In genomic region chr11:4761991-4762390, GRCm38 (mm10) we compare ENCODE assay signal across 20 mouse cellular contexts. TPM values are rescaled to one million over a fixed set of nuclear protein-coding genes. Genes with fewer than 3 reads are reported as not detected.
DNase-seq lines count a peak whose midpoint lies in the region; ATAC-seq and TF ChIP-seq lines count a peak whose summit lies in the region.
"Had no signal": no experiment of that assay in that cellular context is flagged by ENCODE, and none has a peak within 500 bp of the region (broad histone marks: within the 10 kb centered on the region; RNA-seq: fewer than 3 reads in every experiment).

No protein-coding gene starts in this region.

- WGBS in forebrain, embryonic 12.5 days, result 6% methylated on average over 6 of the region's 6 CpGs
- 5% methylated on average over 6 of the region's 6 CpGs for WGBS in hindbrain, embryonic 14.5 days
- 6% methylated on average over 6 of the region's 6 CpGs for WGBS in midbrain, embryonic 16.5 days
- 26% methylated on average over 6 of the region's 6 CpGs for WGBS in heart, adult 2 months

- H3K79me2 ChIP-seq in heart, adult 2 months (replicated peaks; ENCODE audit: control insufficient read depth, insufficient read depth, low read length), result no peaks in the 10 kb centered on the region

- H3K36me3 ChIP-seq in forebrain, embryonic 12.5 days (replicated peaks), result peaks cover 3% of the 10 kb centered on the region
- peaks cover 1% of the 10 kb centered on the region; the same call in 1 of the 2 replicates for H3K36me3 ChIP-seq in hindbrain, embryonic 14.5 days (replicated peaks; ENCODE audit: control insufficient read depth, insufficient read depth)
- H3K36me3 ChIP-seq in midbrain, embryonic 16.5 days (ENCODE audit: control insufficient read depth, insufficient read depth, low read length), result no peaks in the 10 kb centered on the region
- no peaks in the 10 kb centered on the region for H3K36me3 ChIP-seq in heart, adult 2 months (ENCODE audit: control insufficient read depth, insufficient read depth, low read length)

- H3K9me3 ChIP-seq in forebrain, embryonic 12.5 days, result no peaks in the 10 kb centered on the region
- no peaks in the 10 kb centered on the region for H3K9me3 ChIP-seq in hindbrain, embryonic 14.5 days (ENCODE audit: control insufficient read depth, low read length)
- H3K9me3 ChIP-seq in midbrain, embryonic 16.5 days (replicated peaks; ENCODE audit: control insufficient read depth, low read length, poor library complexity, severe bottlenecking), result no peaks in the 10 kb centered on the region
- H3K9me3 ChIP-seq: embryonic facial prominence, embryonic 12.5 days; limb, embryonic 10.5 days had no signal

- no peak for TF ChIP-seq CTCF in heart, adult 2 months (IDR thresholded peaks at IDR 0.05)

- no peak overlapping the region for H3K4me3 ChIP-seq in forebrain, embryonic 12.5 days (replicated peaks)
- no peak overlapping the region for H3K4me3 ChIP-seq in hindbrain, embryonic 14.5 days (replicated peaks; ENCODE audit: low read length)
- no peak overlapping the region for H3K4me3 ChIP-seq in midbrain, embryonic 16.5 days (ENCODE audit: low read depth, low read length)
- no peak overlapping the region for H3K4me3 ChIP-seq in heart, adult 2 months
- H3K4me3 ChIP-seq: embryonic facial prominence, embryonic 12.5 days; layer of hippocampus, adult 2 months; limb, embryonic 10.5 days had no signal

- DNase-seq in R1 (ENCODE audit: low read depth, low spot score) (peak; percentile 31), adipocyte (ENCODE audit: low spot score) (no peak)
- DNase-seq in hindbrain, embryonic 14.5 days (ENCODE audit: low spot score), result no peak
- no peak for DNase-seq in heart, adult 2 months
- DNase-seq in urinary bladder, postnatal 4 days (ENCODE audit: low spot score in 2 of 2), result no peak
- no peak for DNase-seq in lung, postnatal 36 days
- DNase-seq: adrenal gland, postnatal 10 days; cerebellum, adult 8-10 months; heart, postnatal 4 days; lung, embryonic 14.5 days; thymus, postnatal 4 days had no signal

- TF ChIP-seq POLR2A in heart, adult 2 months (IDR thresholded peaks at IDR 0.05; ENCODE audit: insufficient read depth, low read depth, low read length), result no peak

- no peak for ATAC-seq in forebrain, embryonic 12.5 days (ENCODE audit: low FRiP score)
- peak; percentile 31; the same call in 1 of the 2 replicates for ATAC-seq in hindbrain, embryonic 14.5 days (ENCODE audit: low FRiP score)
- ATAC-seq in midbrain, embryonic 16.5 days, result peak; percentile 49
- ATAC-seq: CD4-positive, CD25-positive, alpha-beta regulatory T cell, adult 4 months; intestine, postnatal 0 days had no signal

- H3K4me1 ChIP-seq in forebrain, embryonic 12.5 days, result peaks cover 33% of the 10 kb centered on the region
- H3K4me1 ChIP-seq in hindbrain, embryonic 14.5 days (replicated peaks; ENCODE audit: control insufficient read depth, insufficient read depth, low read length), result peaks cover 39% of the 10 kb centered on the region
- peaks cover 26% of the 10 kb centered on the region for H3K4me1 ChIP-seq in midbrain, embryonic 16.5 days (ENCODE audit: control insufficient read depth, insufficient read depth, low read length)
- H3K4me1 ChIP-seq in heart, adult 2 months (ENCODE audit: control insufficient read depth, insufficient read depth, low read length), result no peaks in the 10 kb centered on the region
- H3K4me1 ChIP-seq: embryonic facial prominence, embryonic 12.5 days had no signal

- TF ChIP-seq EP300 in heart, adult 2 months (IDR thresholded peaks at IDR 0.05; ENCODE audit: insufficient read depth, low read depth, low read length), result no peak

- H3K27me3 ChIP-seq in forebrain, embryonic 12.5 days, result 0 out of 2 replicates have a peak, but pooled peaks cover 8% of the 10 kb centered on the region
- no peaks in the 10 kb centered on the region for H3K27me3 ChIP-seq in hindbrain, embryonic 14.5 days (ENCODE audit: control insufficient read depth, insufficient read depth, low read length)
- H3K27me3 ChIP-seq in midbrain, embryonic 16.5 days (ENCODE audit: control insufficient read depth, insufficient read depth, low read depth, low read length), result no peaks in the 10 kb centered on the region
- H3K27me3 ChIP-seq in heart, adult 2 months (ENCODE audit: control insufficient read depth, insufficient read depth, low read length), result no peaks in the 10 kb centered on the region

- peak overlapping the region; percentile 68 for H3K27ac ChIP-seq in forebrain, embryonic 12.5 days
- peak overlapping the region; percentile 51 for H3K27ac ChIP-seq in hindbrain, embryonic 14.5 days
- peak overlapping the region; percentile 74 for H3K27ac ChIP-seq in midbrain, embryonic 16.5 days (ENCODE audit: low read length)
- no peak overlapping the region for H3K27ac ChIP-seq in heart, adult 2 months
- H3K27ac ChIP-seq: embryonic facial prominence, embryonic 12.5 days; layer of hippocampus, adult 2 months; limb, embryonic 10.5 days had no signal

- no peak overlapping the region for H3K4me2 ChIP-seq in forebrain, embryonic 12.5 days
- H3K4me2 ChIP-seq in hindbrain, embryonic 14.5 days (replicated peaks), result no peak overlapping the region
- H3K4me2 ChIP-seq in midbrain, embryonic 16.5 days (ENCODE audit: low read length), result no peak overlapping the region
- H3K4me2 ChIP-seq: embryonic facial prominence, embryonic 12.5 days; liver, embryonic 11.5 days; lung, embryonic 14.5 days had no signal

- intact Hi-C loops in heart, adult 2 months (cut with DNase I), result no loop called here

- no peak overlapping the region; the same call in 1 of the 2 replicates for H3K9ac ChIP-seq in forebrain, embryonic 12.5 days
- H3K9ac ChIP-seq in hindbrain, embryonic 14.5 days, result no peak overlapping the region
- H3K9ac ChIP-seq in midbrain, embryonic 16.5 days (ENCODE audit: low read depth, low read length), result 0 out of 2 replicates have a peak overlapping the region, but pooled peaks have one; percentile 28
- no peak overlapping the region for H3K9ac ChIP-seq in heart, adult 2 months (ENCODE audit: low read depth, low read length)
- H3K9ac ChIP-seq: embryonic facial prominence, embryonic 12.5 days; lung, embryonic 14.5 days had no signal

RNA-seq across cellular contexts. Expression of gene Cabp7, which starts 15.4 kb away (rescaled TPM):
- polyA plus RNA-seq in forebrain, embryonic 12.5 days (2016; fragmentation: Nextera tagmentation; extraction: Ambion mirVana), result 0.62 and 0.64 TPM in 2 replicates
- polyA plus RNA-seq in hindbrain, embryonic 14.5 days (2014; fragmentation: Nextera tagmentation; extraction: Ambion mirVana), result 2.2 and 2.5 TPM in 2 replicates
- polyA plus RNA-seq in midbrain, embryonic 16.5 days (2015; fragmentation: Nextera tagmentation; extraction: Ambion mirVana), result 1.1 and 1.2 TPM in 2 replicates
- not detected for total RNA-seq in heart, adult 2 months (2021)
- not detected in 2 replicates for polyA plus RNA-seq in heart, adult 2 months (2012; rRNA removed)
- total RNA-seq: common myeloid progenitor, adult 5-6 weeks; heart, postnatal 4 days had no signal

RNA-seq across cellular contexts. Expression of gene Zmat5, which starts 57.5 kb away (rescaled TPM):
- polyA plus RNA-seq in forebrain, embryonic 12.5 days (2016; fragmentation: Nextera tagmentation; extraction: Ambion mirVana), result 74.0 and 75.0 TPM in 2 replicates
- polyA plus RNA-seq in hindbrain, embryonic 14.5 days (2014; fragmentation: Nextera tagmentation; extraction: Ambion mirVana), result 57.3 and 58.3 TPM in 2 replicates
- polyA plus RNA-seq in midbrain, embryonic 16.5 days (2015; fragmentation: Nextera tagmentation; extraction: Ambion mirVana), result 49.4 and 51.3 TPM in 2 replicates
- total RNA-seq in heart, adult 2 months (2021), result 10 to 100 TPM; 22.2 to 26.3 TPM
- 32.1 and 36.2 TPM in 2 replicates for polyA plus RNA-seq in heart, adult 2 months (2012; rRNA removed)

RNA-seq across cellular contexts. Expression of gene Uqcr10, which starts 57.8 kb away (rescaled TPM):
- polyA plus RNA-seq in forebrain, embryonic 12.5 days (2016; fragmentation: Nextera tagmentation; extraction: Ambion mirVana), result 510 and 566 TPM in 2 replicates
- polyA plus RNA-seq in hindbrain, embryonic 14.5 days (2014; fragmentation: Nextera tagmentation; extraction: Ambion mirVana), result 603 and 721 TPM in 2 replicates
- polyA plus RNA-seq in midbrain, embryonic 16.5 days (2015; fragmentation: Nextera tagmentation; extraction: Ambion mirVana), result 525 and 569 TPM in 2 replicates
- total RNA-seq in heart, adult 2 months (2021), result 1,000 to 10,000 TPM; 1,404 to 1,617 TPM
- polyA plus RNA-seq in heart, adult 2 months (2012; rRNA removed), result 2,007 and 2,149 TPM in 2 replicates
